Mouse (Mus musculus): ENCODE results near the gene Mettl23. TPM values are rescaled to one million over a fixed set of nuclear protein-coding genes. Genes with fewer than 3 reads are reported as not detected.

Mettl23 gene
- polyA plus RNA-seq, 1 experiment = 27.5 TPM

- Histone ChIP-seq H3K4me1 (ENCODE audit: control insufficient read depth, insufficient read depth, low read length) (peaks cover 10% of the 10 kb centered on the region), H3K4me3 (ENCODE audit: low read depth, low read length) (peak overlapping the region; percentile 54), H3K9me3 (replicated peaks; ENCODE audit: control insufficient read depth, insufficient read depth, low read length, poor library complexity, severe bottlenecking) (no peaks in the 10 kb centered on the region), H3K9ac (ENCODE audit: low read depth, poor library complexity, severe bottlenecking) (no peak overlapping the region; the same call in 1 of the 2 replicates), H3K27me3 (ENCODE audit: control insufficient read depth, insufficient read depth, low read length, poor library complexity, severe bottlenecking) (no peaks in the 10 kb centered on the region), H3K36me3 (ENCODE audit: control insufficient read depth, insufficient read depth, low read length, poor library complexity, severe bottlenecking) (no peaks in the 10 kb centered on the region), H3K27ac (ENCODE audit: insufficient read depth, low read length) (no peak overlapping the region)
- TF ChIP-seq CTCF (IDR thresholded peaks at IDR 0.05; ENCODE audit: low read depth, low read length) = no peak
- TF ChIP-seq EP300 (IDR thresholded peaks at IDR 0.05; ENCODE audit: insufficient read depth, low read depth, low read length) = no peak
- no peak for TF ChIP-seq POLR2A (IDR thresholded peaks at IDR 0.05; ENCODE audit: insufficient read depth, low read length)
Measured at GRCm38 (mm10) chr11:116810983-116811901, 31.8 kb upstream of the Mettl23 start.

- TF ChIP-seq POLR2A (IDR thresholded peaks at IDR 0.05; ENCODE audit: insufficient read depth, low read length) (no peak), EP300 (IDR thresholded peaks at IDR 0.05; ENCODE audit: insufficient read depth, low read depth, low read length) (no peak), CTCF (IDR thresholded peaks at IDR 0.05; ENCODE audit: low read depth, low read length) (no peak)
- no peaks in the 10 kb centered on the region for H3K9me3 ChIP-seq (replicated peaks; ENCODE audit: control insufficient read depth, insufficient read depth, low read length, poor library complexity, severe bottlenecking)
- H3K4me1 ChIP-seq (ENCODE audit: control insufficient read depth, insufficient read depth, low read length) = peaks cover 10% of the 10 kb centered on the region
- peak overlapping the region; percentile 19; the same call in 1 of the 2 replicates for H3K4me3 ChIP-seq (ENCODE audit: low read depth, low read length)
- H3K9ac ChIP-seq (ENCODE audit: low read depth, poor library complexity, severe bottlenecking) = peak overlapping the region; percentile 8; the same call in 1 of the 2 replicates
- no peaks in the 10 kb centered on the region for H3K36me3 ChIP-seq (ENCODE audit: control insufficient read depth, insufficient read depth, low read length, poor library complexity, severe bottlenecking)
- H3K27ac ChIP-seq (ENCODE audit: insufficient read depth, low read length) = no peak overlapping the region
- H3K27me3 ChIP-seq (ENCODE audit: control insufficient read depth, insufficient read depth, low read length, poor library complexity, severe bottlenecking) = no peaks in the 10 kb centered on the region
Measured at GRCm38 (mm10) chr11:116812793-116813529, 30.1 kb upstream of the Mettl23 start.

- peak overlapping the region; percentile 19; the same call in 1 of the 2 replicates for H3K4me3 ChIP-seq (ENCODE audit: low read depth, low read length)
- H3K4me1 ChIP-seq (ENCODE audit: control insufficient read depth, insufficient read depth, low read length) = peaks cover 10% of the 10 kb centered on the region
Measured at GRCm38 (mm10) chr11:116813610-116814009, 29.5 kb upstream of the Mettl23 start.

GRCm38 (mm10) chr11:116814076-116814883, 28.8 kb upstream of the Mettl23 start:
- no peaks in the 10 kb centered on the region for H3K36me3 ChIP-seq (ENCODE audit: control insufficient read depth, insufficient read depth, low read length, poor library complexity, severe bottlenecking)
- H3K9ac ChIP-seq (ENCODE audit: low read depth, poor library complexity, severe bottlenecking) = 0 out of 2 replicates have a peak overlapping the region, but pooled peaks have one; percentile 8
- peak overlapping the region; percentile 70 for H3K27ac ChIP-seq (ENCODE audit: insufficient read depth, low read length)
- H3K4me3 ChIP-seq (ENCODE audit: low read depth, low read length) = 0 out of 2 replicates have a peak overlapping the region, but pooled peaks have one; percentile 19
- peaks cover 10% of the 10 kb centered on the region for H3K4me1 ChIP-seq (ENCODE audit: control insufficient read depth, insufficient read depth, low read length)
- TF ChIP-seq POLR2A (IDR thresholded peaks at IDR 0.05; ENCODE audit: insufficient read depth, low read length) = no peak
- TF ChIP-seq EP300 (IDR thresholded peaks at IDR 0.05; ENCODE audit: insufficient read depth, low read depth, low read length) = peak; percentile 52
- no peaks in the 10 kb centered on the region for H3K9me3 ChIP-seq (replicated peaks; ENCODE audit: control insufficient read depth, insufficient read depth, low read length, poor library complexity, severe bottlenecking)
- H3K27me3 ChIP-seq (ENCODE audit: control insufficient read depth, insufficient read depth, low read length, poor library complexity, severe bottlenecking) = no peaks in the 10 kb centered on the region

More at GRCm38 (mm10) chr11:116813610-116814009, 29.5 kb upstream of the Mettl23 start:
- Histone ChIP-seq H3K9ac (ENCODE audit: low read depth, poor library complexity, severe bottlenecking) (peak overlapping the region; percentile 8), H3K27ac (ENCODE audit: insufficient read depth, low read length) (peak overlapping the region; percentile 70), H3K9me3 (replicated peaks; ENCODE audit: control insufficient read depth, insufficient read depth, low read length, poor library complexity, severe bottlenecking) (no peaks in the 10 kb centered on the region), H3K36me3 (ENCODE audit: control insufficient read depth, insufficient read depth, low read length, poor library complexity, severe bottlenecking) (no peaks in the 10 kb centered on the region), H3K27me3 (ENCODE audit: control insufficient read depth, insufficient read depth, low read length, poor library complexity, severe bottlenecking) (no peaks in the 10 kb centered on the region)
- TF ChIP-seq EP300 (IDR thresholded peaks at IDR 0.05; ENCODE audit: insufficient read depth, low read depth, low read length) (no peak), CTCF (IDR thresholded peaks at IDR 0.05; ENCODE audit: low read depth, low read length) (no peak), POLR2A (IDR thresholded peaks at IDR 0.05; ENCODE audit: insufficient read depth, low read length) (no peak)

- H3K4me1 ChIP-seq (ENCODE audit: control insufficient read depth, insufficient read depth, low read length) = peaks cover 10% of the 10 kb centered on the region
- peak overlapping the region; percentile 51; the same call in 1 of the 2 replicates for H3K27ac ChIP-seq (ENCODE audit: insufficient read depth, low read length)
- no peak for TF ChIP-seq CTCF (IDR thresholded peaks at IDR 0.05; ENCODE audit: low read depth, low read length)
- TF ChIP-seq POLR2A (IDR thresholded peaks at IDR 0.05; ENCODE audit: insufficient read depth, low read length) = no peak
- TF ChIP-seq EP300 (IDR thresholded peaks at IDR 0.05; ENCODE audit: insufficient read depth, low read depth, low read length) = no peak
Measured at GRCm38 (mm10) chr11:116814884-116815415, 28.1 kb upstream of the Mettl23 start.

More at GRCm38 (mm10) chr11:116814884-116815415, 28.1 kb upstream of the Mettl23 start:
- Histone ChIP-seq H3K27me3 (ENCODE audit: control insufficient read depth, insufficient read depth, low read length, poor library complexity, severe bottlenecking) (no peaks in the 10 kb centered on the region), H3K4me3 (ENCODE audit: low read depth, low read length) (0 out of 2 replicates have a peak overlapping the region, but pooled peaks have one; percentile 0), H3K9me3 (replicated peaks; ENCODE audit: control insufficient read depth, insufficient read depth, low read length, poor library complexity, severe bottlenecking) (no peaks in the 10 kb centered on the region), H3K36me3 (ENCODE audit: control insufficient read depth, insufficient read depth, low read length, poor library complexity, severe bottlenecking) (no peaks in the 10 kb centered on the region), H3K9ac (ENCODE audit: low read depth, poor library complexity, severe bottlenecking) (no peak overlapping the region)
